Mouse (Mus musculus) embryonic stem cell, embryonic (primary cell): Measurements from ENCODE around the gene Morn4.

Source experiments
- CTCF ChIA-PET, 4 experiments: fragments of 300-600 bp in 2 of 4; fragments of 350-600 bp in 2 of 4; sonication (Branson Sonifier 250); formaldehyde crosslinking; loops; one replicate each; lab custom pipeline; 2022; ENCODE audit warnings: inconsistent platforms in 2 of 4; lab: Charles Lee
- POLR2A ChIA-PET, 4 experiments: fragments of 300-600 bp in 2 of 4; fragments of 350-600 bp in 2 of 4; sonication (Branson Sonifier 250); formaldehyde crosslinking; loops; one replicate each; lab custom pipeline; 2022; ENCODE audit warnings: antibody characterized with exemption in 4 of 4, inconsistent platforms in 1 of 4; lab: Charles Lee

The Morn4 gene

GRCm38 (mm10) chr19:42071886-42072608 lies 14.1 kb downstream of the Morn4 start:
- ChIA-PET POLR2A (interaction anchor here (0.6 to 5.0 kb wide), 22 partner anchors 8 to 289 kb away, joined by 3 to 30 read pairs (median 4); partner anchors contain the start of genes Pi4k2a (in 3 of the 4), Hoga1 (in 2 of the 4), Ankrd2 (in 1 of the 4) and Avpi1 (in 1 of the 4)), CTCF (interaction anchor here (0.5 to 3.2 kb wide), 34 partner anchors 8 to 1622 kb away, joined by 3 to 12 read pairs (median 4); partner anchors contain the start of genes Hoga1 (in 2 of the 4), Pi4k2a (in 2 of the 4) and Ankrd2 (in 1 of the 4))

GRCm38 (mm10) chr19:42071221-42071620 lies 14.9 kb downstream of the Morn4 start:
- ChIA-PET CTCF (interaction anchor here (0.5 to 3.2 kb wide), 27 partner anchors 9 to 725 kb away, joined by 3 to 12 read pairs (median 3); partner anchors contain the start of genes Pi4k2a (in 2 of the 4), Ankrd2 (in 1 of the 4) and Hoga1 (in 1 of the 4)), POLR2A (interaction anchor here (0.5 to 5.0 kb wide), 22 partner anchors 9 to 809 kb away, joined by 3 to 30 read pairs (median 4); partner anchors contain the start of genes Pi4k2a (in 3 of the 4), Hoga1 (in 2 of the 4) and Ankrd2 (in 1 of the 4))

GRCm38 (mm10) chr19:42069241-42069525 lies 17.0 kb downstream of the Morn4 start:
- ChIA-PET CTCF (interaction anchor here (0.6 to 2.1 kb wide), 26 partner anchors 10 to 446 kb away, joined by 3 to 10 read pairs (median 4); partner anchors contain the start of genes Ankrd2 (in 3 of the 4), Hoga1 (in 3 of the 4) and Pi4k2a (in 1 of the 4)), POLR2A (interaction anchor here in 3 of 4 experiments (0.6 to 5.0 kb wide), 25 partner anchors 9 to 341 kb away, joined by 3 to 30 read pairs (median 4); partner anchors contain the start of genes Pi4k2a (in 3 of the 3), Hoga1 (in 2 of the 3), Ankrd2 (in 1 of the 3) and Avpi1 (in 1 of the 3))

- ChIA-PET CTCF (interaction anchor here (0.6 to 2.1 kb wide), 26 partner anchors 10 to 446 kb away, joined by 3 to 10 read pairs (median 4); partner anchors contain the start of genes Ankrd2 (in 3 of the 4), Hoga1 (in 3 of the 4) and Pi4k2a (in 1 of the 4)), POLR2A (interaction anchor here in 3 of 4 experiments (0.6 to 5.0 kb wide), 24 partner anchors 10 to 341 kb away, joined by 3 to 30 read pairs (median 4); partner anchors contain the start of genes Pi4k2a (in 3 of the 3), Avpi1 (in 2 of the 3), Hoga1 (in 2 of the 3) and Ankrd2 (in 1 of the 3))
Measured at GRCm38 (mm10) chr19:42068441-42069240, 17.5 kb downstream of the Morn4 start.

GRCm38 (mm10) chr19:42061443-42061842 lies 24.7 kb downstream of the Morn4 start:
- POLR2A ChIA-PET, result interaction anchor here in 2 of 4 experiments (0.8 to 1.0 kb wide), 4 partner anchors 10 to 16 kb away, joined by 3 read pairs; partner anchors contain the start of gene Hoga1 (in 1 of the 2)
- CTCF ChIA-PET, result interaction anchor here in 2 of 4 experiments (0.6 to 1.0 kb wide), 3 partner anchors 10 to 1224 kb away, joined by 3 read pairs; partner anchors contain the start of gene Ankrd2 (in 1 of the 2)

GRCm38 (mm10) chr19:42058426-42058825 lies 27.7 kb downstream of the Morn4 start:
- POLR2A ChIA-PET, result interaction anchor here in 3 of 4 experiments (0.6 to 1.7 kb wide), 12 partner anchors 10 to 116 kb away, joined by 3 to 9 read pairs (median 3); partner anchors contain the start of gene Hoga1 (in 3 of the 3)

GRCm38 (mm10) chr19:42056719-42057409 lies 29.3 kb downstream of the Morn4 start:
- ChIA-PET POLR2A (interaction anchor here in 2 of 4 experiments (1.0 to 1.7 kb wide), 3 partner anchors 11 to 23 kb away, joined by 3 to 9 read pairs (median 3); partner anchors contain the start of gene Hoga1 (in 2 of the 2)), CTCF (interaction anchor here in 3 of 4 experiments (0.5 to 1.2 kb wide), 4 partner anchors 11 to 88 kb away, joined by 3 read pairs; partner anchors contain the start of genes Hoga1 (in 1 of the 3) and Pi4k2a (in 1 of the 3))

More at GRCm38 (mm10) chr19:42058426-42058825, 27.7 kb downstream of the Morn4 start:
- CTCF ChIA-PET, result interaction anchor here (0.5 to 1.4 kb wide), 10 partner anchors 11 to 393 kb away, joined by 3 to 5 read pairs (median 4); partner anchors contain the start of gene Hoga1 (in 1 of the 4)

GRCm38 (mm10) chr19:42055881-42056280 lies 30.3 kb downstream of the Morn4 start:
- CTCF ChIA-PET, result interaction anchor here in 1 of 4 experiments (0.7 to 1.0 kb wide), 2 partner anchors 20 to 96 kb away, joined by 4 to 5 read pairs; partner anchors contain the start of gene Ankrd2

GRCm38 (mm10) chr19:42054255-42054654 lies 31.9 kb downstream of the Morn4 start:
- POLR2A ChIA-PET, result interaction anchor here in 1 of 4 experiments (1.3 kb wide), 1 partner anchor 116 kb away, joined by 3 read pairs; no protein-coding TSS in a partner anchor

More at GRCm38 (mm10) chr19:42055881-42056280, 30.3 kb downstream of the Morn4 start:
- POLR2A ChIA-PET, result interaction anchor here in 1 of 4 experiments (0.8 to 1.1 kb wide), 2 partner anchors 13 to 74 kb away, joined by 3 to 5 read pairs; no protein-coding TSS in a partner anchor

GRCm38 (mm10) chr19:42051948-42052347 lies 34.2 kb downstream of the Morn4 start, which contains the start of gene 4933411K16Rik:
Gene 4933411K16Rik, plus strand, starts transcription at chr19:42052248.
- POLR2A ChIA-PET, result interaction anchor here in 3 of 4 experiments (1.0 to 1.5 kb wide), 9 partner anchors 17 to 119 kb away, joined by 3 to 6 read pairs (median 3); partner anchors contain the start of genes Ankrd2 (in 1 of the 3) and Avpi1 (in 1 of the 3)
- CTCF ChIA-PET, result interaction anchor here in 2 of 4 experiments (1.2 to 1.8 kb wide), 4 partner anchors 17 to 114 kb away, joined by 3 to 11 read pairs (median 8); partner anchors contain the start of gene Ankrd2 (in 1 of the 2)

More at GRCm38 (mm10) chr19:42054255-42054654, 31.9 kb downstream of the Morn4 start:
- CTCF ChIA-PET, result interaction anchor here in 2 of 4 experiments (0.6 to 1.5 kb wide), 2 partner anchors 9 to 25 kb away, joined by 3 to 4 read pairs; partner anchors contain the start of gene Hoga1 (in 1 of the 2)

- ChIA-PET POLR2A (interaction anchor here in 3 of 4 experiments (0.6 to 1.5 kb wide), 10 partner anchors 19 to 159 kb away, joined by 3 to 6 read pairs (median 3); no protein-coding TSS in a partner anchor), CTCF (interaction anchor here in 3 of 4 experiments (0.8 to 1.8 kb wide), 7 partner anchors 16 to 115 kb away, joined by 3 to 11 read pairs (median 3); partner anchors contain the start of gene Ankrd2 (in 2 of the 3))
Measured at GRCm38 (mm10) chr19:42051351-42051750, 34.8 kb downstream of the Morn4 start.

- POLR2A ChIA-PET, result no interaction called here
Measured at GRCm38 (mm10) chr19:42050251-42050650, 35.9 kb downstream of the Morn4 start.

GRCm38 (mm10) chr19:42045269-42046102 lies 40.7 kb downstream of the Morn4 start, which contains the start of gene Hoga1:
Gene Hoga1, plus strand, starts transcription at chr19:42045610.
- POLR2A ChIA-PET, result interaction anchor here (0.6 to 2.5 kb wide), 42 partner anchors 10 to 1232 kb away, joined by 3 to 16 read pairs (median 4); partner anchors contain the start of genes Pi4k2a (in 3 of the 4), Ankrd2 (in 2 of the 4), Avpi1 (in 2 of the 4) and Arhgap19 (in 1 of the 4)
- CTCF ChIA-PET, result interaction anchor here (0.5 to 2.4 kb wide), 46 partner anchors 9 to 1845 kb away, joined by 3 to 27 read pairs (median 4); partner anchors contain the start of genes Ankrd2 (in 4 of the 4), Mms19 (in 1 of the 4), Pi4k2a (in 1 of the 4) and Ubtd1 (in 1 of the 4)

More at GRCm38 (mm10) chr19:42050251-42050650, 35.9 kb downstream of the Morn4 start:
- CTCF ChIA-PET, result interaction anchor here in 3 of 4 experiments (0.5 to 1.2 kb wide), 3 partner anchors 15 to 94 kb away, joined by 3 to 4 read pairs (median 3); partner anchors contain the start of gene Ankrd2 (in 1 of the 3)

GRCm38 (mm10) chr19:42043988-42044387 lies 42.2 kb downstream of the Morn4 start:
- ChIA-PET CTCF (interaction anchor here in 2 of 4 experiments (1.9 to 2.4 kb wide), 2 partner anchors 9 to 122 kb away, joined by 12 to 20 read pairs; partner anchors contain the start of gene Ankrd2 (in 1 of the 2)), POLR2A (interaction anchor here in 1 of 4 experiments (1.3 to 2.4 kb wide), 5 partner anchors 9 to 126 kb away, joined by 4 to 9 read pairs (median 5); partner anchors contain the start of genes Ankrd2 and Avpi1)
